Mouse (Mus musculus): ENCODE data around the gene Lctl.
"Not testable (repeated sequence)": the region's sequence is repeated elsewhere in the genome, so short reads cannot be mapped to it uniquely, and the experiment has no call there.

Gene Lctl

DNA sequence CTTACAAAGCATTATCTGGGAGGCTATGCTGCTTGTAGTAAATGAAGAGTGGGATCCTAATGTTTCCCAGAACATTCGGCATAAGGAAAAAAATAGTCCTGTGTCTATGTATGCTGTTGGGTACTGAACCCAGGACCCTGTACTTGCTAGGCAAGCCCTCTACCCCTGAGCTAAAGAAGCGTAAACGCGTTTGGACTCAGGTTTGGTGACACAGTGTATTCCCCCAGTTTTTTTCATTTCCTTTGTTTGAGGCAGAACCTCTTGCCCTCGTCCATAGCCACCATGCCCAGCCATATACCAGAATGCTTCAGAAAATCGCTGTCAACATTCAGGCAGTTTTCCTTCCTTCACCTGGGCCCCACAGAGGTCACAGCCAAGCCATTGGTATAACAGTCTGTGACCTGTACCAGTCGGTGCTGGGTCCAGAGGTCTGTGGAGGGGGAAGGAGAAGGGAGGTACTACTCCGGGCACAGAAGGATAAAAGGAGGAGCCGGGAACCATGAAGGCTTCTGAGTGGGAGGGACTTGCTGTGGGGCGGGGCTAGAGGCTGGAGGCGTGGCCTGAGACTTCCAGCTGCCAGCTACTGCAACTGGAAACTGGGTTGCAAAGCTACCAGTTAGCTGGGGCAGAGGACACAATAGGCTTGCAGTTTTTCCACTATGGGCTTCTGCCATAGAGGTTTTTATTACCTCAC, 3.8 kb downstream of the Lctl start:
- peak; percentile 34 for DNase-seq

DNA sequence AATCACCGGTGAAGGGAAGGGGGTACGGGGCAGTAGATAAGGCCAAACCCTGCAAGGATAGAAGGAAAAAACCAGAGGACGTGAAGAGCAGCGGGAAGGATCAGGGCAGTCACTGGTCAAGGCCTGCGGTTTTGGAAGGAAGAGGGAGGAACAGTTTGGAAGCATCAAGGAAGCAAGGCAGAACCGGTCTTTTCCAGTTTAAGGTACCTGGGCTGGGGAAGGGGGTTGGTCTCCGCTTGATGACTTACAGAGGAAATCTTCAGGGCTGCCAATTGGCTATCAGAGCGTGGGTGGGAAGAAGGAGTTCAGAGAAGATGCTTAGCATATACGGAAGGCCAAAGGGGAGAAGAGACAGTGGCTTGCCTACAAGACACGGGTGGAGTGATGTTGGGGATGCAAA, 5.7 kb downstream of the Lctl start:
- no peak for DNase-seq

DNA sequence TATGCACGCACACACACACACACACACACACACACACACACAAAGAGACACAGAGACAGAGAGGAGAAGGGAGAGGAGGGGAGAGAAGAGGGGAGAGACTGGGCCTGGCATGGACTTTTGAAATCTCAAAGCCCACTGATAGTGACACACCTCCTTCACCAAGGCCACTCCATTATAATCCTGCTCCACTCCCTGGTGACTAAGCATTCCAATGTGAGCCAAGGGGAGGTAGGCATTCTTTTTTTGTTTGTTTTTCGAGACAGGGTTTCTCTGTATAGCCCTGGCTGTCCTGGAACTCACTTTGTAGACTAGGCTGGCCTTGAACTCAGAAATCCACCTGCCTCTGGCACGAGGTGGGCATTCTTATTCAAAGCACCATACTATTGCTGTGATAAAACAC, 7.9 kb downstream of the Lctl start:
- DNase-seq = not testable (repeated sequence)

DNA sequence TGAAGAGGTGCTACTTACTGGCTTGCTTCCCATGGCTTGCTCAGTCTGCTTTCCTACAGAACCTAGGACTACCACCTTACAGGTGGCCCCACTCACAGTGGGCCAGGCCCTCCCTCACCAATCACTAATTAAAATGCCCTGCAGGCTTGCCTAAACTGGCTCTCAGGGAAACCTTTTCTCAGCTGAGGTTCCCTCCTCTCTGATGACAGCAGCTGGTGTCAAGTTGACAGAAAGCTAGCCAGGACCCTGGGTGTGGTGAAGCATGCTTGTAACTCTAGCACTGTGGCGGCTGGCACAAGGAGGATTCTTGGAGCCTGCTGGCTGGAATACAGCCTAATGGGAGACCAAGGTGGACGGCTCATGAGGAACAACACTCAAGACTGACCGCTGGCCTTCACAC, 8.4 kb downstream of the Lctl start:
- DNase-seq = no peak

DNA sequence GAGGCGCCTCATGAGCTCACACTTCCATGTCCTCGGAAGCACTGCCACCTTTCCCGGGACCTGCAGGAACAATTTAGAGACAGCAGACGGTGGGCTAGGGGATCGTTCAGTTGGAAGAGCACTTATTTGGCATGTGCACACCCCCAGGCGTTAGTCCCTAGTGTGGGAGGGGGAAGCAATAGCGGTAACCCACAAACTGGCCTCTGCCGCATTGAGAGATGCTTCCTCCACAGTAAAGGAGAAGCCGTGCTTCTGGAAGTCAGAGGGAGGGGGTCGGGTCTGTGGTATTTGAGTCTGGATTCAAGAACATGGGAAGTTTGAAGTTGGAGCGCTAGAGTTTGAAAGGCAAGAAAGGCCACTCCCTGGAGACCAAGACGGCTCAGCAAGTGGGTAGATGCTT, 9.2 kb downstream of the Lctl start:
- no peak for DNase-seq

DNA sequence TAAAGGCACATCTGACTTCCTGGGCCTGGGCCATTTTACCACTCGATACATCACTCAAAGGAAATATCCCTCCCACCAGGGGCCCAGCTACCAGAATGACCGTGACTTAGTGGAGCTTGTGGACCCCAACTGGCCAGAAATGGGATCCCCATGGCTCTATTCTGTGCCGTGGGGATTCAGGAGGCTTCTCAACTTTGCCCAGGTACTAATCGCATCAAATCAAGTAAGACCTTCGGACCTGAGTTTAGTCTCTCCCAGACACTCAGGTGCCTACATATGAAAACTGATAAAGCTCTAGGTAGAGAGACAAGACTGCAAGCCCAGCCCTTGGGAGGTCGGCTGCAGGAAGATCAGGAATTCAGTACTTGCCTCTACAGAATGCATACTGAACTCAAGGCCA, 14.7 kb downstream of the Lctl start:
- no peak for DNase-seq

DNA sequence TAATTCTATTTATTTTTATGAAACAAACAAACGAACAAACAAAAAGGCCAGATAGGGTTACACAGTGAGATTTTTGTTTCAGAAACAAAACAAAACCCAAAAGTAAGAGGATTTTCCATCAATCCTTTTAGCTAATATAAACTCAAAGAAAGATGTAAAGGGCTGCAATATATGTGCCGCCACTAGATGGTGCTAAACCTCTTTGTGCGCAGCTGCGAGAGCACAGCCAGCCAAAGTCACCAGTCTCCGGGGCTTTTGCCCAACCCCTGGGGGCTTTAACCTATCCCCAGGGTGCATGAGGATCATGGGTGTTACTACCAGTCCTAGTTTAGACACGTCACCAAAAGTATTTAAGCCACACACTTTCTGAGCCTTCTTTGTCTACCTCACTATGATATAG, 21.9 kb downstream of the Lctl start:
- peak; percentile 52 for DNase-seq

DNA sequence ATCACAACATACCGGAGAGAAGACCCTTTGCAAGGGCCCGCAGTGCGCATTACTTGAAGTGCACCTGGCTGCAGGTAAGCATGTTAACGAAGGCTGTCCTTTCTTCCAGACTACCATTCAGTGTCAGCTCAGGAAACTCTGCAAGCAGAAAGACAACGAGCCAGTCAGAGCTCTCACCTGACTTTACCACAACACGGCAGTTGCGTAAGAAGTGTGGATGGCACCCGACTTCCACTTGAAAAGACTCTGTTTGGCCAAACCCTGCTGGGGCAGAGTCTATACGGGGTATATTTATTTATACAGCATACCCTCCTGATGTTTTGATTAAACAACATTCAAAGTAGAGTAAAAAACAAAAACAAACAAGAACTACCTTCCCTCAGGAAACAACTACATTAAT, 22.9 kb downstream of the Lctl start:
- DNase-seq = no peak

DNA sequence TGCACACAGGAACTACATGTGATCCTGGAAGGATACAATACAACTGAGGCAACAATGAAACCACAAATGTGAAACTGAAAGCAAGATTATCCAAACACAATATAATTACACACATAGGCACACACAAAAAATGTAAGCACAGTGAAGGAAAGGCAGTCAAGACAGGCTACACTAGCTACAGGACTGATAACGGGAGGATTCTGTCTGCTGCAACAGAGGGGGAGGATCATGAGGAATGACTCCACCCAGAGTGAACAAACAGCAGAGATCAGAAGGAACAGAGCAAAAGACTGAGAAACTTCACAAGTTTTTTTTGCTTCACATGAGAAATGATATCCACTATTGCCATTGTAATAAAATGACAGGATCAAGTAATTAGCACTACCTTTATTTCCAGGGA, 39.7 kb downstream of the Lctl start:
- DNase-seq = no peak

DNA sequence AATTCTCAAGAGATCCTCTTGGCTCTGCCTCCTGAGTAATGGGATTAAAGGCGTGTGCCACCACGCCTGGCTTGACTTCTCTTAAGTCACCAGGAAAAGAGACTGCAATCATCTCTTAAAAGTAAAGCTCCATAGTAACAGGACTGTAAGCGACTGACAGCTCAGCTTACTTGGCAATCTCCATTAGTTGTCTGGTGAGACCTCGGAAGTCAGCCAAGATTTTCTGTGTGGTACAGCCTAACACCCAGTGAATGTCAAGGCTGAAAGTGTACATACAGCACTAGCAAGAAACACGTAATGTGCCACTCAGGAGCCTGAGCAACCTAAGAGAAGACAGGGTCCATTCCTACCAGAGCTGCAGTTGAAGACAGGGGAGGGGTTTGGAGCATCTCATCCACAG, 43.5 kb downstream of the Lctl start:
- DNase-seq = no peak

DNA sequence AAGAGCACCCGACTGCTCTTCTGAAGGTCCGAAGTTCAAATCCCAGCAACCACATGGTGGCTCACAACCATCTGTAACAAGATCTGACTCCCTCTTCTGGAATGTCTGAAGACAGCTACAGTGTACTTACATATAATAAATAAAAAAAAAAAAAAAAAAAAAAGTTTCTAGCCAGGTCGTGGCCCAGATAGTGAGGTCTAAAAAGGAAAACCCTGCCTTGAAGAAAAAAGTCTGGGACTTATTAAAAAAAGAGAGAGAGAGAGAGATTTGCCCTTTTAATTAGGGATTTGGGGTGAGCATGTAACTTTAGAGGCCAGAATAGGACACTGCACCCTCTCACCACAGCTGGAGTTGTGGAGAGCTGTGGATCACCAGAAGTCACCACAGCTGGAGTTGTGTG, 53.0 kb downstream of the Lctl start:
- not testable (repeated sequence) for DNase-seq

DNA sequence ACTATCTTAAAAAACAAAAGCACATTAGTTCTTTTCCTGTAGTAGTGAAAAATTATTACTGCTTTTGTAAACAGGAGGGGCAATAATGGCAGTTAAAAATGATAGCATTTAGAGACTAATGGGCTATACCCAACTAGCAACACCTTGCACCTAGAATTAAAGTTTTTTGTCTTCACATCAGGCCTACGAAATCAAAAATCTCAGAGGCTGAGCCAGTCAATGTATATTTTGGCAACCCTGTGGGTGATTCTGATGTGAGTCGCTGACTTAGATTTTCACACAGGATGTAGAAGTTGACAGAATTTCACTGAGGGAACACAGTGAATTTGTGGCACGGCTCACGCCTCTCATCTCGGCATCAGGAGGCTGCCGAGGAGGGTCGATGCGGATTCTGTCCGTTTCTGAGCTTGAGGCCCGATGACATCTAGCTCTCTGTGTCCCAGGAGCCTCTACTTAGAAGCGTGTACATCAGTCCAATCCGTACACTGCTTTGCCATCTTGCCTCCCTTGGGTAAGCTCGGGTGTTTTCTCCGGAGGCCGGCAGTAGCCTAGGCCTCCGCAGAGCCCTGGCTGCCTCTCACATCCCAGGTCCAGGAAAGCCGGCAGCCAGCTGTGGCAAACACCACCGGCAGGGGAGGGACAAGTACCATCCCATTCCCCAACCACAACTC, 55.3 kb downstream of the Lctl start:
- no peak for DNase-seq

DNA sequence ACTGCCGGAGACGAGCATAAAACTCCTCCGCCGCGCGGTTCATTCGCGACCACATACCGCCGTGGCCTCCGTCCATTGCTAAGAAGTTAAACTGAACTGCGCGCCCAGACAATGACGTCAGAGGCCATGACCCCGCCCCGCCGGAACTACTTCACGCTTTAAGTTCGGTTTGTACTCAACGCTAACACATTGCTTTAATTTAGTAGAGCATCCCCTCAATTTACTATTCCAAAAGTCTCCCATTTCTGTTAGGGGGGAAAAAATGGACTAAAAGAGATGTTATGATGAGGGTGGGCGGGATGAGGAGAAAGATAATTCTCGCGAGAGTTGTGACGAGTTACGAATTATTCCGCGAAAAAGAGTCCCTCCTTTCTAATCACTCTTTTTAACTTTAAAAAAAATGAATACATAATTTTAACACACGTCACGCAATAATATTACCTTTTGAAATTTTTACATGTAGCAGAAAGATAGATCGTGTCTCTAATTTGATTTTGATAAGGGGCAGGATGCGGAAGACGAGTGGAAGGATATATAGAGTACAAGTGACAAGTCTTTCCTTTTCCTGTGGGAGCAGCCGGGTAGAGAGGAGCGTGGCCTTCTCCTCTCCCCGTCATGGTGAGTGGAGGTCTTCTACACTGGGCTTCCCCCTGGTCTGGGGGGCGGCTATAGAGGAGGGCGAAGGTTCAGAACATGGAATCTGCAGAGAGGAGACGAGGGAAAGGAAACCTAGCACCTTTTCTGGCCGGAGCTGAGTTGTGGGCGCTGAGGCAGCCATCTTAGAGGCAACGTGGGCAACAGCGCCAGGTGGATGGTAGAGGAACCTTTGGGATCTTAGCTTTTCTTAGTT, 56.1 kb downstream of the Lctl start, which contains the start of the genes Zwilch and Rpl4:
Gene Zwilch (minus strand): TSS at position 289 of the 850 bp plus-strand sequence.
Gene Rpl4 (plus strand): TSS at position 560 of the 850 bp plus-strand sequence.
- DNase-seq = peak; percentile 90

DNA sequence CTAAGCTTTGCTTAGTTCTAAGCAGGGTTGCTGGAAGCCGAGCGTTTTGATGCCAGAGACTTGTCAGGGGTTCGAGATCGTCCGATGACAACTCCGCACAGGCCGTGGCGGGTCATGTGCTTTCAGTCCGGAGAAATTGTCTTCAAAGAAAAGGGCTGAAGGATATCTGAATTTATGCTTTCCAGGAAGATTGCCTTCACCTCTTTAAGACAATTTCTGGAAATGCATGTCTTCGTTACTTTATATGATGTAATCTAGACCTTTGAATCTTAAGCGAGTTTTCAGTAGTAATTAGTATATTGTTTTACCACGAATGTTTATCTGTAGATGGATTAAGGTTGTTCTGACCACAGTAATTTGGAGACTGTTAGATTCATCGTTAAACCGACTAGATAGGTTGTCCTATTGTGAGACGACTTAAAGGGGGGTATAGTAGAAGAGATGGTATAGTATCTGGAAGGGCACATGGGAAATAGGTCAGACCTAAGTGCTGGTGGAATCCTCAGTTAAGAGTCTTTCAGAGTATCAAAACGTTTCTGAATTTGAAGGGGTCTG, 56.8 kb downstream of the Lctl start:
- no peak for DNase-seq

DNA sequence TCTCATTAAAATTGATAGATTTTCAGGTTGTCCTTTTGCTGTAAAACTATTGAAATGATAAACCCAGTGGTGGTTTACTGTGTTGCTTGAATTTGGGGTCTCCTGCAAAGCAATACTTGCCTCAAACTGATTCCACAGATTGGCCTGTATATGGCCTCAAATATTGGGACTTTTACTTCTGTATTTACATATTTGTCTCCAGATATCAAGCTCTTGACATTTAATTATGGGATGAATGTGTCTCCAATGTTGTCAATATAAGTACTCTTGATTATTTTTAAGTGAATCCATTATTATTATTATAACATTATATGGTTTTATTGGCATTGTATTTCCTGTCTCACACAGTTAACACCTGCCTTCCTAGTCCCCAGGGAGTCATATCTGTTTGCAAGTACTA, 57.4 kb downstream of the Lctl start:
- DNase-seq = no peak

DNA sequence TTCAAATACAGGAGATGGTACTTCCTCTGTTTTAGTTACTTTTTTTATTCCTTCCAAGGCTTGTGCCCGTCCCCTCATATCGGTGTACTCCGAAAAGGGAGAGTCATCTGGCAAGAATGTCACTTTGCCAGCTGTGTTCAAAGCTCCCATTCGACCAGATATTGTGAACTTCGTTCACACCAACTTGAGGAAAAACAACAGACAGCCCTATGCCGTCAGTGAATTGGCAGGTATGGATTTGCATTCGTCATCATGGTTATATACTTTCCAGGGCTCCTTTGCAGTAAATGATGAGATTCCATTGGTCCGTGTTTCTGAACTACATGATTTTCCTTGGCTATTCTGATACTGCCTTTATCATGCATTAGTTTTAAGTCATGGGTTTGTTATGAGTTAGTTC, 57.8 kb downstream of the Lctl start:
- DNase-seq = no peak

DNA sequence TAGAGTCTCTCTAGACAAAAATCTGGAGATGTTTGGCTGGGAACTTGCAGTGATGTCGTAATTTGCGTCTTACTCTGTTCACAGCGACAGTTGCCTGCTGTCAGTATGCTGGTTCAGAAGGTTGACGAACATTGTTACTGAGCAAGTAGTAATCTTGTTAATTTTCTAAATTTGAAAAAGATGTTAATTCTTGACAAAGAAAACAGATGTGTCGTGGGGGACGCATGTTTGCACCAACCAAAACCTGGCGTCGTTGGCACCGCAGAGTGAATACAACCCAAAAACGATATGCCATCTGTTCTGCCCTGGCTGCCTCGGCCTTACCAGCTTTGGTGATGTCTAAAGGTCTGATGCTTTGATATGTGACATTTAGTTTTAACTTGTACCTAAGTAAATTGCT, 58.4 kb downstream of the Lctl start:
- DNase-seq = no peak

DNA sequence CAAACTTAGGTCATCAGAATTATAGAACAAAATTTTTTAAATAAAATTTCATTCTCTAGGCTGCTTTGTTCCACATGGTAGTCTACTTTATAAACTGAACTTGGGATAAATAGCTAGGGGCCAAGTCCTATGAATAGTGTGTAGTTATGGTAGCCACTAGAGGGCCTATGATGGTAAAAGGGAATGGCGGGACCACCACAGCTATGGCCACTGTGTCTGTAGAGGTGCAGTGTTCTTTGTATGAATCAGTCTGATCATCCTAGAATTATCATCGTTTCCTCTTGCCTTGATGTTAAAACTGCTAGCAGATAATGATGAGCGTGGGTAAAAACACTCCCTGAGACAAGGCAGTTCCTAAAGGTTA, 61.6 kb downstream of the Lctl start:
- DNase-seq = peak; percentile 67

DNA sequence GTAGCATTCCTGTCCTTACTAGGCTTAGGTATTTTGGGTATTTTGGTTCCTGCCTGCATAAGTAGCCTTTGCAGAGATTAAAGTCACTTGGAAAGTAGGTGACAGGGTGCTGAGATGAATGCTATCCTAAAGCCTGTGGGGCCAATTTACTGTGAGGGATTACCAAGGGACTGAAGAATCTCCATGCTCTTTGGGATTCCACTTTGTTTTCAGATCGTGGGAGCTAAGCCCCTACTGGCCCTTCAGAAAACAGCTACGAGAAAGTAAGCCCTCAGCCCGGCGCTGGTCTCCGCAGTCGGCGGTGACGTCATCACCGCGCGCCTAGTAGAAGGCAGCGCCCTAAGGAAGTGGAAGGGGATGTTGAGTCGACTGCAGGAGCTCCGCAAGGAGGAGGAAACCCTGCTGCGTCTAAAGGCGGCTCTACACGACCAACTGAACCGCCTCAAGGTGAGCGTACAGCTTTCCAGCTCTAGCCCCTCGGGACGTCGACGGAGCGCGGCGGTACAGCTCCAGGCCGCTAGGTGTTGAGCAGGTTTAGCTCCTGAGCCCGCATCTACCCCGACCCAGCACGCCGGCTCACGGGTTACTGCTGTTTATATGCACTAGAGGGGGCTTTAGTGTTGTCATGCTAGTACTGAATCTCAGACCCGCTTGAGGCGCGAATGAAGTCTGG, 62.2 kb downstream of the Lctl start, which contains the start of gene Snapc5:
Gene Snapc5 (plus strand): TSS at position 301 of the 673 bp plus-strand sequence.
- peak; percentile 97 for DNase-seq

DNA sequence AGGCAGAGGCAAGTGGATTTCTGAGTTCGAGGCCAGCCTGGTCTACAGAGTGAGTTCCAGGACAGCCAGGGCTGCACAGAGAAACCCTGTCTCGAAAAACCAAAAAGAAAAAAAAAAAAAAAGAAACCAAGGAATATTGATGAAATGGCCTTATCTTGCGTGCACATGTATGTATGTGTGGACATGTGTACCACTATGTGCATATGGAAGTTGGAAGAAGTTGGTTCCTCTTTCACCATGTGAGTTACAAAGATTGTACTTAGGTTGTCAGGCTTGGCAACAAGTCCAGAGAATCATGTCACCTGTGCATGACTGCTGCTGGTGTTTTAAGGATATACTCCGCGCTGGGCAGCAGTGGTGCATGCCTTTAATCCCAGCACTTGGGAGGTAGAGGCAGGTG, 66.3 kb downstream of the Lctl start:
- not testable (repeated sequence) for DNase-seq

DNA sequence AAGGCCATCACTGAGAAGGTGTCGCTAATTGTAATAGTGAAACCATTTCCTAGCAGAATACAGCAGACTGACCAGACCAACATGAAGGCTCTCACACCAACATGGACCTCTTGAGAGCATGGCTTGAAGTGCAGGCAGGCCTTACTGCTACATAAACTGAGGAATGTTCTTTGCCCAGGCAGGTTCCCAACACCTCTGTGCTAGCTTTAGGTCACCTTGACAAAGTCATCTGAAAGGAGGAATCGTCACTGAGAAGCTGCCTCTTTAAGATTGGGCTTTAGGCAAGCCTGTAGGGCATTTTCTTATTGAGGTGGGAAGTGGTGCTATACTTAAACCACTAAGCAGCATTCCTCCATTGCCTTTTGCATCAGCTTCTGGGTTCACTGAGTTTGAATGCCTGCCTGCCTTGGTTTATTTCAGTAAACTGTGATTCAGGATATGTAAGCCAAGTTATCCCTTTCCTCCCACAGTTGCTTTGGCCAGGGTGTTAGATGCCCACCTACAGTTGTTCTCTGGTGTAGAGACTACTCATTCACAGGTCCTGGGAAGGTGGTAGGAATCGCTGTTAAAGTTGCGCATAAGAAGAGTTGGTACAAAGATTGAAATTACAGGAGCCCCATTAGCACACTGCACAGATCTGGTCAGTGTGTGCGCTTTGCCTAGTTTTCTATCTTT, 67.4 kb downstream of the Lctl start:
- DNase-seq = no peak

Measured in embryo, embryonic 11 days (tissue).